Comparison of ENCODE assay signal across 8 mouse cellular contexts in genomic region chr8:126460274-126460673, GRCm38 (mm10). TPM values are rescaled to one million over a fixed set of nuclear protein-coding genes. Genes with fewer than 3 reads are reported as not detected.
A peak's percentile ranks its signal among the peaks of the same experiment; 100 is the strongest.
DNase-seq lines count a peak whose midpoint lies in the region; ATAC-seq lines count a peak whose summit lies in the region.

No protein-coding gene starts in this region.

- DNase-seq in cerebellum, adult 11 months = peak; percentile 20
- peak; percentile 39 to 62 for DNase-seq in left cerebral cortex, adult 18-20 months (ENCODE audit: low spot score in 2 of 2)
- DNase-seq in left cerebral cortex, adult 11 months (ENCODE audit: low spot score) = no peak
- DNase-seq in adrenal gland, postnatal 10 days = peak; percentile 80
- DNase-seq in gastrocnemius, postnatal 4 days (ENCODE audit: low spot score in 2 of 2) = peak; percentile 37 to 48
- DNase-seq in lung, postnatal 36 days = peak; percentile 78
- peak; percentile 83 for DNase-seq in thymus, postnatal 14 days

- ATAC-seq in cerebellum, adult (ENCODE audit: insufficient number of reproducible peaks, low FRiP score, low TSS enrichment) = no peak

RNA-seq across cellular contexts. Expression of gene Tarbp1, which starts 14.6 kb away (rescaled TPM):
- 1 to 10 TPM; 4.1 to 4.5 TPM for total RNA-seq in left cerebral cortex, adult 18-20 months (2021)
- total RNA-seq in adrenal gland, postnatal 10 days (2021) = 1 to 10 TPM; 8.7 to 9.8 TPM
- total RNA-seq in gastrocnemius, postnatal 4 days (2021) = 1 to 10 TPM; 6.5 TPM

RNA-seq across cellular contexts. Expression of gene Coa6, which starts 38.0 kb away (rescaled TPM):
- 10 to 100 TPM; 25.2 to 28.6 TPM for total RNA-seq in left cerebral cortex, adult 18-20 months (2021)
- total RNA-seq in adrenal gland, postnatal 10 days (2021) = 10 to 100 TPM; 30.3 to 33.6 TPM
- total RNA-seq in gastrocnemius, postnatal 4 days (2021) = 10 to 100 TPM; 18.5 to 19.0 TPM
